Mouse (Mus musculus) 3T3-L1 (cell line): ENCODE results near the gene Sirt3.

Source experiments
- DNase-seq: peaks from one replicate; pipeline ENCODE4 v3.0.0-alpha.2; 2015; ENCODE audit warnings: low read depth, low spot score

Gene Sirt3

GRCm38 (mm10) chr7:140848591-140848990 lies 33.5 kb downstream of the Sirt3 start:
- DNase-seq, result no peak

GRCm38 (mm10) chr7:140847755-140848580 lies 34.1 kb downstream of the Sirt3 start, which contains the start of gene Odf3:
Odf3 (plus strand) TSS chr7:140847805.
- DNase-seq, result peak; percentile 34

GRCm38 (mm10) chr7:140846676-140847075 lies 35.4 kb downstream of the Sirt3 start:
- DNase-seq, result no peak

GRCm38 (mm10) chr7:140845683-140846082 lies 36.4 kb downstream of the Sirt3 start:
- DNase-seq, result no peak

- DNase-seq, result peak; percentile 88
Measured at GRCm38 (mm10) chr7:140844905-140845665, 37.0 kb downstream of the Sirt3 start, which contains the start of gene Scgb1c1. Scgb1c1 (plus strand) TSS chr7:140845547.

GRCm38 (mm10) chr7:140843806-140844205 lies 38.3 kb downstream of the Sirt3 start:
- no peak for DNase-seq

- DNase-seq, result peak; percentile 14
Measured at GRCm38 (mm10) chr7:140840750-140841735, 41.1 kb downstream of the Sirt3 start.

- DNase-seq, result no peak
Measured at GRCm38 (mm10) chr7:140839556-140839955, 42.6 kb downstream of the Sirt3 start.

GRCm38 (mm10) chr7:140836243-140837115 lies 45.6 kb downstream of the Sirt3 start:
- no peak for DNase-seq

- no peak for DNase-seq
Measured at GRCm38 (mm10) chr7:140835758-140836087, 46.4 kb downstream of the Sirt3 start.

- DNase-seq, result no peak
Measured at GRCm38 (mm10) chr7:140834968-140835757, 46.9 kb downstream of the Sirt3 start, which contains the start of gene Urah. Urah (plus strand) TSS chr7:140835018.

GRCm38 (mm10) chr7:140833341-140833740 lies 48.8 kb downstream of the Sirt3 start:
- no peak for DNase-seq

- DNase-seq, result peak; percentile 72
Measured at GRCm38 (mm10) chr7:140831447-140831846, 50.7 kb downstream of the Sirt3 start.

GRCm38 (mm10) chr7:140828171-140828881 lies 53.8 kb downstream of the Sirt3 start:
- DNase-seq, result peak; percentile 67

GRCm38 (mm10) chr7:140822731-140823130 lies 59.4 kb downstream of the Sirt3 start:
- no peak for DNase-seq

- DNase-seq, result peak; percentile 38
Measured at GRCm38 (mm10) chr7:140821653-140822329, 60.3 kb downstream of the Sirt3 start, which contains the start of gene Zfp941. Zfp941 (minus strand) TSS chr7:140822178.

- DNase-seq, result no peak
Measured at GRCm38 (mm10) chr7:140821305-140821652, 60.8 kb downstream of the Sirt3 start.

- DNase-seq, result no peak
Measured at GRCm38 (mm10) chr7:140820173-140820572, 61.9 kb downstream of the Sirt3 start.
